Mouse (Mus musculus): ENCODE data around the gene 1700017D01Rik. TPM values are rescaled to one million over a fixed set of nuclear protein-coding genes. Genes with fewer than 3 reads are reported as not detected.

Gene 1700017D01Rik
- total RNA-seq, 2 experiments from 2014 or later, result not detected

GRCm38 (mm10) chr19:11048503-11048902 lies 82.2 kb downstream of the 1700017D01Rik start:
- no peak for DNase-seq (ENCODE audit: low spot score in 2 of 2)

GRCm38 (mm10) chr19:11048009-11048408 lies 82.7 kb downstream of the 1700017D01Rik start:
- no peak for DNase-seq (ENCODE audit: low spot score in 2 of 2)

Other genes with a start within 250 kb of the 1700017D01Rik start
- gene Tmem109, start 248.9 kb downstream of the 1700017D01Rik start, total RNA-seq (2021), result 10 to 100 TPM; 33.2 to 40.9 TPM
- 100 to 1,000 TPM; 198 to 203 TPM for gene Prpf19, start 235.6 kb downstream of the 1700017D01Rik start, total RNA-seq (2021)
- gene Zp1, start 210.2 kb downstream of the 1700017D01Rik start, total RNA-seq (2021), result not detected
- under 1 TPM; 0.29 to 0.32 TPM for gene Ptgdr2, start 193.7 kb downstream of the 1700017D01Rik start, total RNA-seq (2021)
- gene Ccdc86, start 181.6 kb downstream of the 1700017D01Rik start, total RNA-seq (2021), result 1 to 10 TPM; 8.9 to 9.5 TPM
- gene Ms4a10, start 156.2 kb downstream of the 1700017D01Rik start, total RNA-seq (2021), result not detected
- gene Ms4a15, start 137.6 kb downstream of the 1700017D01Rik start, total RNA-seq (2021), result not detected
- gene Ms4a18, start 112.8 kb downstream of the 1700017D01Rik start, total RNA-seq (2021), result not detected
- gene Ms4a8a, start 49.8 kb downstream of the 1700017D01Rik start, total RNA-seq (2021), result not detected
- not detected for gene 1700025F22Rik, start 34.4 kb upstream of the 1700017D01Rik start, total RNA-seq (2021)
- gene Ms4a13, start 65.9 kb upstream of the 1700017D01Rik start, total RNA-seq (2021), result not detected
- not detected for gene Ms4a12, start 101.6 kb upstream of the 1700017D01Rik start, total RNA-seq (2021)
- gene Ms4a1, start 135.4 kb upstream of the 1700017D01Rik start, total RNA-seq (2021), result not detected
- gene Ms4a5, start 153.0 kb upstream of the 1700017D01Rik start, total RNA-seq (2021), result not detected
- not detected for gene Ms4a14, start 183.6 kb upstream of the 1700017D01Rik start, total RNA-seq (2021)
- gene Ms4a7, start 205.3 kb upstream of the 1700017D01Rik start, total RNA-seq (2021), result under 1 TPM; 0.28 to 0.69 TPM
- 1 to 10 TPM in 1 of 2 experiments, under 1 TPM in 1; 0.64 to 1.6 TPM for gene Ms4a4a, start 244.6 kb upstream of the 1700017D01Rik start, total RNA-seq (2021)